Comparison of ENCODE assay signal across 26 mouse cellular contexts in the genomic region with DNA sequence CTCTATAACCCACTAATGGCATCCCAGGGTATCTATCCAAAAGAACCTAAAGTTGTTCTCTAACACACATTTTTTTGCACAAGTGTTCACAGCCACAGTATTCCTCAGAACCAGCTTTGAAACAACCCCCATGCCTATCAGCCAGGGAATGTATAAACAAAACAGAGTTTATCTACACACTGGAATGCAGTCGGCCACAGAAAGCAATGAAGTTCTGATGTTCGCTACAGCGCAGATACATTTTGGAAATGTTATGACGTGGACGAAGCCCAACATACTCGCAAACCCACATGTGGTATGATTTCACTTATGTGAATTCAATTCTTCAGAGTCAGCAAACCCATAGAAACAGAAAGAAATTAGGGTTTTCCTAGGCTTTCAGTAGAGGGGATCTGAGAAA. TPM values are rescaled to one million over a fixed set of nuclear protein-coding genes. Genes with fewer than 3 reads are reported as not detected.
A peak's percentile ranks its signal among the peaks of the same experiment; 100 is the strongest.
DNase-seq lines count a peak whose midpoint lies in the region; ATAC-seq and TF ChIP-seq lines count a peak whose summit lies in the region.
"Had no signal": no experiment of that assay in that cellular context is flagged by ENCODE, and none has a peak within 500 bp of the region (broad histone marks: within the 10 kb centered on the region; RNA-seq: fewer than 3 reads in every experiment).

No protein-coding gene starts in this region.

- peaks cover 5% of the 10 kb centered on the region; the same call in 1 of the 2 replicates for H3K9me3 ChIP-seq in heart, embryonic 14.5 days (ENCODE audit: control insufficient read depth, low read length)
- H3K9me3 ChIP-seq in limb, embryonic 14.5 days (ENCODE audit: control insufficient read depth, low read length) = no peaks in the 10 kb centered on the region
- H3K9me3 ChIP-seq in limb, embryonic 10.5 days (replicated peaks) = no peaks in the 10 kb centered on the region
- H3K9me3 ChIP-seq in lung, postnatal 0 days (ENCODE audit: low read length) = no peaks in the 10 kb centered on the region
- H3K9me3 ChIP-seq: forebrain, embryonic 15.5 days; heart, embryonic 15.5 days; kidney, embryonic 15.5 days; stomach, embryonic 15.5 days had no signal

- ATAC-seq in heart, embryonic 14.5 days (ENCODE audit: insufficient number of reproducible peaks, insufficient read depth, low FRiP score, low read depth) = no peak
- no peak for ATAC-seq in limb, embryonic 14.5 days (ENCODE audit: low FRiP score, low read depth)
- no peak for ATAC-seq in lung, postnatal 0 days
- ATAC-seq: CD4-positive, CD25-positive, alpha-beta regulatory T cell, adult 4 months; forebrain, embryonic 15.5 days; hindbrain, embryonic 16.5 days; midbrain, embryonic 16.5 days had no signal

- no peak for TF ChIP-seq CTCF in lung, postnatal 0 days (IDR thresholded peaks at IDR 0.05)

- no peaks in the 10 kb centered on the region for H3K27me3 ChIP-seq in heart, embryonic 14.5 days (ENCODE audit: control insufficient read depth, insufficient read depth, low read length)
- H3K27me3 ChIP-seq in limb, embryonic 14.5 days (ENCODE audit: control insufficient read depth, insufficient read depth, low read length) = no peaks in the 10 kb centered on the region
- H3K27me3 ChIP-seq in limb, embryonic 10.5 days (ENCODE audit: low read depth, poor library complexity, severe bottlenecking) = no peaks in the 10 kb centered on the region
- H3K27me3 ChIP-seq in lung, postnatal 0 days (replicated peaks; ENCODE audit: insufficient read depth, low read length) = no peaks in the 10 kb centered on the region
- H3K27me3 ChIP-seq: forebrain, embryonic 15.5 days; heart, embryonic 15.5 days; kidney, embryonic 15.5 days; limb, embryonic 12.5 days; liver, embryonic 13.5 days; stomach, embryonic 15.5 days had no signal

- TF ChIP-seq EP300 in lung, postnatal 0 days (IDR thresholded peaks at IDR 0.05) = no peak

- no peak overlapping the region; a peak in 1 of 4 replicates for H3K27ac ChIP-seq in heart, embryonic 14.5 days (replicated peaks in 1 of 2; ENCODE audit: control insufficient read depth in 1 of 2, insufficient read depth in 1 of 2, low read depth in 2 of 2, low read length in 2 of 2)
- H3K27ac ChIP-seq in limb, embryonic 14.5 days (replicated peaks; ENCODE audit: low read depth, low read length) = no peak overlapping the region
- no peak overlapping the region for H3K27ac ChIP-seq in limb, embryonic 10.5 days
- H3K27ac ChIP-seq in lung, postnatal 0 days (ENCODE audit: low read length) = no peak overlapping the region
- H3K27ac ChIP-seq: forebrain, embryonic 15.5 days; kidney, embryonic 15.5 days; limb, embryonic 12.5 days; liver, embryonic 13.5 days; stomach, embryonic 15.5 days had no signal

- H3K4me2 ChIP-seq in heart, embryonic 14.5 days (ENCODE audit: low read length) = peak overlapping the region; percentile 29; the same call in 1 of the 2 replicates
- H3K4me2 ChIP-seq in limb, embryonic 14.5 days (replicated peaks; ENCODE audit: low read depth, low read length, severe bottlenecking) = no peak overlapping the region
- no peak overlapping the region for H3K4me2 ChIP-seq in lung, postnatal 0 days (replicated peaks; ENCODE audit: low read depth, low read length)
- H3K4me2 ChIP-seq: forebrain, embryonic 15.5 days; heart, embryonic 15.5 days; kidney, embryonic 15.5 days; limb, embryonic 12.5 days; liver, embryonic 13.5 days; midbrain, embryonic 11.5 days; stomach, embryonic 15.5 days had no signal

- no peak for DNase-seq in heart, adult 9 months (ENCODE audit: low spot score in 2 of 2)
- peak; percentile 33 for DNase-seq in limb, embryonic 14.5 days (ENCODE audit: low spot score)
- DNase-seq in limb, embryonic 10.5 days (ENCODE audit: low spot score) = no peak
- peak; percentile 47 for DNase-seq in lung, postnatal 0 days (ENCODE audit: low spot score)
- DNase-seq in lung, postnatal 14 days = no peak
- DNase-seq in kidney, postnatal 36 days = no peak
- DNase-seq: adrenal gland, postnatal 25 days; cerebellum, adult 11-12 months; cerebellum, postnatal 10 days; gastrocnemius, postnatal 25 days; heart, adult 11 months; kidney, adult 18-20 months; kidney, postnatal 25 days; liver, embryonic 13.5 days; lung, postnatal 36 days; right cerebral cortex, postnatal 25 days had no signal

- H3K9ac ChIP-seq in heart, embryonic 14.5 days (ENCODE audit: low read length) = no peak overlapping the region; the same call in 1 of the 2 replicates
- no peak overlapping the region for H3K9ac ChIP-seq in limb, embryonic 14.5 days (ENCODE audit: low read depth, low read length, severe bottlenecking)
- no peak overlapping the region for H3K9ac ChIP-seq in lung, postnatal 0 days (replicated peaks; ENCODE audit: low read depth)
- H3K9ac ChIP-seq: forebrain, embryonic 15.5 days; heart, embryonic 15.5 days; kidney, embryonic 15.5 days; limb, embryonic 12.5 days; liver, embryonic 13.5 days; stomach, embryonic 15.5 days had no signal

- peaks cover 55 to 79% of the 10 kb centered on the region in 2 experiments for H3K4me1 ChIP-seq in heart, embryonic 14.5 days (ENCODE audit: control insufficient read depth in 2 of 2, insufficient read depth in 2 of 2, low read length in 2 of 2)
- H3K4me1 ChIP-seq in limb, embryonic 14.5 days (ENCODE audit: control insufficient read depth, insufficient read depth, low read length) = peaks cover 37% of the 10 kb centered on the region
- H3K4me1 ChIP-seq in limb, embryonic 10.5 days = peaks cover 39% of the 10 kb centered on the region
- peaks cover 33% of the 10 kb centered on the region; the same call in 1 of the 2 replicates for H3K4me1 ChIP-seq in lung, postnatal 0 days (ENCODE audit: insufficient read depth, low read depth, low read length)

- TF ChIP-seq POLR2A in limb, embryonic 14.5 days (IDR thresholded peaks at IDR 0.05; ENCODE audit: borderline replicate concordance, extremely low read depth, insufficient read depth, insufficient read length) = no peak

- no peak overlapping the region for H3K4me3 ChIP-seq in heart, embryonic 14.5 days (ENCODE audit: control insufficient read depth in 1 of 2, insufficient read depth in 1 of 2, low read depth in 1 of 2, low read length in 2 of 2)
- no peak overlapping the region for H3K4me3 ChIP-seq in limb, embryonic 14.5 days (replicated peaks; ENCODE audit: low read length)
- no peak overlapping the region for H3K4me3 ChIP-seq in limb, embryonic 10.5 days
- H3K4me3 ChIP-seq in lung, postnatal 0 days (ENCODE audit: low read depth, low read length) = no peak overlapping the region
- H3K4me3 ChIP-seq: forebrain, embryonic 15.5 days; heart, embryonic 15.5 days; kidney, embryonic 15.5 days; limb, embryonic 12.5 days; liver, embryonic 13.5 days; stomach, embryonic 15.5 days had no signal

- H3K36me3 ChIP-seq in heart, embryonic 14.5 days (ENCODE audit: control insufficient read depth, insufficient read depth, low read length) = no peaks in the 10 kb centered on the region
- H3K36me3 ChIP-seq in limb, embryonic 14.5 days (ENCODE audit: control insufficient read depth, insufficient read depth, low read length) = no peaks in the 10 kb centered on the region
- H3K36me3 ChIP-seq in limb, embryonic 10.5 days = no peaks in the 10 kb centered on the region
- H3K36me3 ChIP-seq in lung, postnatal 0 days (ENCODE audit: insufficient read depth, low read length) = no peaks in the 10 kb centered on the region
- H3K36me3 ChIP-seq: forebrain, embryonic 15.5 days; heart, embryonic 15.5 days; kidney, embryonic 15.5 days; limb, embryonic 12.5 days; liver, embryonic 13.5 days; stomach, embryonic 15.5 days had no signal

- 33% methylated on average over 6 of the region's 6 CpGs for WGBS in heart, embryonic 14.5 days
- WGBS in limb, embryonic 14.5 days = 62% methylated on average over 6 of the region's 6 CpGs
- 82% methylated on average over 6 of the region's 6 CpGs for WGBS in limb, embryonic 10.5 days
- 31% methylated on average over 6 of the region's 6 CpGs for WGBS in lung, postnatal 0 days

RNA-seq across cellular contexts. Expression of gene Tbc1d7, which starts 56.8 kb away (rescaled TPM):
- polyA plus RNA-seq in heart, embryonic 14.5 days (2014; fragmentation: Nextera tagmentation; extraction: Ambion mirVana) = 70.5 and 78.1 TPM in 2 replicates
- polyA plus RNA-seq in limb, embryonic 14.5 days (2012; rRNA removed) = 28.6 and 31.6 TPM in 2 replicates
- polyA plus RNA-seq in limb, embryonic 14.5 days (2014; fragmentation: Nextera tagmentation; extraction: Ambion mirVana) = 52.4 and 57.0 TPM in 2 replicates
- 63.5 and 67.6 TPM in 2 replicates for polyA plus RNA-seq in limb, embryonic 10.5 days (2016; fragmentation: Nextera tagmentation; extraction: Ambion mirVana)
- polyA plus RNA-seq in lung, postnatal 0 days (2015; fragmentation: Nextera tagmentation; extraction: Ambion mirVana) = 25.4 and 27.5 TPM in 2 replicates

Comparison
In these comparisons a context has a peak if more than half of its experiments do, and no peak if none do; other contexts are left out.
1. DNase-seq: peak in limb, embryonic 14.5 days (single experiment) and lung, postnatal 0 days (single experiment); none in heart, adult 9 months (0 of 2), limb, embryonic 10.5 days (single experiment), lung, postnatal 14 days (single experiment) and kidney, postnatal 36 days (0 of 2).